Comparison of ENCODE assay signal across 23 mouse cellular contexts in the genomic region with DNA sequence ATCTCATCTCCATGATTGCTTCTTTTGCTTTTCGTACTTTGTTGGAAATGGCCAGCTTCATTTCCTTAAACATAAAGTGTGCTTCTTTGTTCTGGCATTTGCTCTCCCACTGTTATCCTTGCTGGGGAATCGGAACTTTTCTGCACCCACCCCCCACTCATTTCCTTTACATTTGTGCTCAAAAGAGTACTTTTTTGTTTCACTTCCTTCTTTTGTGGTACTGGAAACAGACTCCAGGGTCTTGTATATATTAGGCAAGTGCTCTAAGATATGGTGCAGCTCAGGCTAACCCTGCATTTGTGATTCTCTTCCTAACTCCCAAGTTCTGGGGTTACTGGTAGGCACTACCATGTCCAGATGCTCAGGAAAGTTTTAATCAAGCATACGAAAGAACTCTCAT.
DNase-seq lines count a peak whose midpoint lies in the region.
"Had no signal": no experiment of that assay in that cellular context is flagged by ENCODE, and none has a peak within 500 bp of the region (broad histone marks: within the 10 kb centered on the region; RNA-seq: fewer than 3 reads in every experiment).

No protein-coding gene starts in this region.

- H3K36me3 ChIP-seq in macrophage (ENCODE audit: inconsistent target), result no peaks in the 10 kb centered on the region
- H3K36me3 ChIP-seq: embryonic facial prominence, embryonic 12.5 days; heart, embryonic 10.5 days; heart, embryonic 15.5 days; intestine, embryonic 15.5 days had no signal

- no peak overlapping the region for H3K4me3 ChIP-seq in macrophage (ENCODE audit: inconsistent target)
- H3K4me3 ChIP-seq: embryonic facial prominence, embryonic 12.5 days; gastrocnemius, adult 2 months; heart, embryonic 10.5 days; heart, embryonic 15.5 days; intestine, embryonic 15.5 days had no signal

- H3K27ac ChIP-seq in macrophage, result peak overlapping the region; percentile 44
- H3K27ac ChIP-seq: embryonic facial prominence, embryonic 12.5 days; gastrocnemius, adult 2 months; heart, embryonic 10.5 days; heart, embryonic 15.5 days; hindbrain, embryonic 14.5 days; intestine, embryonic 15.5 days had no signal

- 33% methylated on average over 3 of the region's 3 CpGs for WGBS in macrophage (ENCODE audit: missing documents)

- no peaks in the 10 kb centered on the region for H3K79me2 ChIP-seq in macrophage (ENCODE audit: inconsistent target)

- peak; percentile 2 to 3 for DNase-seq in spleen, postnatal 36 days (ENCODE audit: low spot score in 2 of 2)
- no peak for DNase-seq in spleen, postnatal 4 days (ENCODE audit: low spot score in 2 of 2)
- peak; percentile 15 for DNase-seq in ZHBTc4 (ENCODE audit: low read depth, low spot score)
- DNase-seq in layer of hippocampus, adult 8-10 months (ENCODE audit: low spot score in 2 of 2), result no peak
- no peak for DNase-seq in adrenal gland, adult (ENCODE audit: inconsistent age in 2 of 2, low spot score in 1 of 2)
- DNase-seq in right cerebral cortex, adult 18-20 months, result no peak
- no peak for DNase-seq in ovary, postnatal 14 days (ENCODE audit: low spot score)
- DNase-seq: adrenal gland, adult 8-10 months; adrenal gland, postnatal 36 days; cerebellum, adult 11 months; cerebellum, adult 8-10 months; cerebellum, postnatal 14 days; forebrain, postnatal 0 days; gastrocnemius, adult 2 months; gastrocnemius, postnatal 25 days; heart, adult 11 months; heart, postnatal 14 days had no signal

Comparison
In these comparisons a context has a peak if more than half of its experiments do, and no peak if none do; other contexts are left out.
1. DNase-seq: peak in spleen, postnatal 36 days (2 of 2) and ZHBTc4 (single experiment); none in spleen, postnatal 4 days (0 of 2), layer of hippocampus, adult 8-10 months (0 of 2), adrenal gland, adult (0 of 2), right cerebral cortex, adult 18-20 months (single experiment) and ovary, postnatal 14 days (single experiment).